Mouse (Mus musculus) ES-Bruce4 (cell line): Measurements from ENCODE around the gene Rxra.

Experiments
- CTCF ChIP-seq: IDR thresholded peaks from one replicate; pipeline ENCODE4 v1.8.1; 2011; ENCODE audit warnings: low read depth, low read length
- POLR2A ChIP-seq: IDR thresholded peaks from one replicate; pipeline ENCODE4 v1.8.1; 2011; ENCODE audit warnings: low read length; ENCODE audit not compliant: insufficient read depth

DNA sequence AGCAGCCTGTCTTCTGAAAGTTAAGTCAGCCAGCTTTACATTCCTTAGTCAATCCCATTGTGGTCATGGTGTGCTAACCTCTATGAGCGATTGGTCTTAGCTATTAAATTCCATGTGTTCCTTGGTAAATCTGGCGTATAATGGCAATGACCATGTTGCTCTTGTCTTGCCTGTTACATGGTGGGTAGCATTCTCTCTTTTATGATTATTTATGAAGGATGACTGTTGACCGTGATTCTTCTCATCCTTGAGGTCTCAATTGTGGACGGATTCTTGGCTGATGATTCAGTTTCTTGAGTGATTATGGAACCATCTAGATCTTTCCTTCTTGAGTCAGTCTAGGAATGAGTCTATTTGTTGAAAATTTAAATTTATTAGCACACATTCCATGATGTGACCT is 133.7 kb downstream of the Rxra start:
- no peak for TF ChIP-seq CTCF
- TF ChIP-seq POLR2A = no peak
